Mouse (Mus musculus) heart, postnatal 0 days (tissue): ENCODE results near the gene Pias1. TPM values are rescaled to one million over a fixed set of nuclear protein-coding genes. Genes with fewer than 3 reads are reported as not detected.
A peak's percentile ranks its signal among the peaks of the same experiment; 100 is the strongest.

Experiments used
- ATAC-seq: fragments of 200-750 bp; cut with Nextera tagmentation; 2 replicates; pipeline ENCODE4 v1.8.0; 2017; ENCODE audit warnings: low read depth, moderate number of reproducible peaks, moderate library complexity; ENCODE audit not compliant: insufficient read depth
- DNase-seq: peaks from one replicate; pipeline ENCODE4 v3.0.0-alpha.2; 2016; ENCODE audit warnings: low spot score
- H3K27ac ChIP-seq: fragments of 300-500 bp; sonication (generic); 2 replicates; pipeline ENCODE4 v1.5.1; 2014; ENCODE audit warnings: low read depth, mild to moderate bottlenecking
- H3K27me3 ChIP-seq: fragments of 300-500 bp; sonication (generic); 2 replicates; pipeline ENCODE4 v1.6.1; 2014; ENCODE audit warnings: low read length, mixed read lengths; ENCODE audit not compliant: control insufficient read depth, insufficient read depth
- H3K36me3 ChIP-seq: fragments of 300-500 bp; sonication (generic); replicated peaks from 2 replicates; pipeline ENCODE4 v1.6.1; 2014; ENCODE audit warnings: low read length, mixed read lengths; ENCODE audit not compliant: control insufficient read depth, insufficient read depth
- H3K4me1 ChIP-seq: fragments of 300-500 bp; sonication (generic); 2 replicates; pipeline ENCODE4 v1.6.1; 2014; ENCODE audit warnings: antibody characterized with exemption; ENCODE audit not compliant: control insufficient read depth, insufficient read depth
- H3K4me2 ChIP-seq: fragments of 300-500 bp; sonication (generic); 2 replicates; pipeline ENCODE4 v1.6.1; 2014; ENCODE audit warnings: low read depth, mild to moderate bottlenecking, low read length, moderate library complexity
- H3K4me3 ChIP-seq: fragments of 300-500 bp; sonication (generic); 2 replicates; pipeline ENCODE4 v1.5.1; 2014; ENCODE audit warnings: low read depth, low read length
- H3K9ac ChIP-seq: fragments of 300-500 bp; sonication (generic); replicated peaks from 2 replicates; pipeline ENCODE4 v1.6.1; 2014; ENCODE audit warnings: low read depth, low read length, mixed read lengths
- H3K9me3 ChIP-seq: fragments of 300-500 bp; sonication (generic); replicated peaks from 2 replicates; pipeline ENCODE4 v1.6.1; 2016; ENCODE audit warnings: low read length; ENCODE audit not compliant: control insufficient read depth
- CTCF ChIP-seq: IDR thresholded peaks from 2 replicates; pipeline ENCODE4 v1.5.1; 2016; ENCODE audit warnings: antibody characterized with exemption, control low read depth, low read depth
- EP300 ChIP-seq: IDR thresholded peaks from 2 replicates; pipeline ENCODE4 v1.6.1; 2016; ENCODE audit warnings: antibody characterized with exemption, low read depth
- WGBS: fragments of 180-500 bp; shearing (Covaris S2); extraction: QIAGEN DNeasy Blood & Tissue Kit; methylation state at CpG from one replicate; pipeline ENCODE4 v1.1.7; 2014; 5-methylcytosine and 5-hydroxymethylcytosine counted together
- polyA plus RNA-seq: library from polyadenylated mRNA; unstranded; fragments of >200 nt; fragmentation: Nextera tagmentation; extraction: Ambion mirVana; gene quantifications from 2 replicates; pipeline ENCODE4 v1.2.1, GENCODE M21; 2015
- total RNA-seq: library from RNA; depleted of rRNA; stranded (reverse); fragments of >200 nt; gene quantifications from 2 replicates; pipeline ENCODE4 v1.2.3, GENCODE M21; 2014; ENCODE audit warnings: low replicate concordance

The Pias1 gene
- total and polyA plus RNA-seq, 2 experiments from 2014 or later = 20.5 to 25.1 TPM

- ATAC-seq (peak; percentile 68), DNase-seq (peak; percentile 43)
- WGBS = under 1% methylated on average over 46 of the region's 63 CpGs
- Histone ChIP-seq H3K27ac (peak overlapping the region; percentile 98), H3K36me3 (no peaks in the 10 kb centered on the region), H3K9ac (peak overlapping the region; percentile 97), H3K4me1 (peaks cover 19% of the 10 kb centered on the region), H3K4me2 (peak overlapping the region; percentile 93), H3K27me3 (no peaks in the 10 kb centered on the region), H3K4me3 (peak overlapping the region; percentile 100), H3K9me3 (no peaks in the 10 kb centered on the region)
- TF ChIP-seq EP300 (0 out of 2 replicates have a peak, but pooled peaks have one; percentile 19), CTCF (no peak)
These were observed 7.5 kb downstream of the Pias1 start for GRCm38 (mm10) chr9:62980162-62980776.

GRCm38 (mm10) chr9:62979461-62980161, 8.1 kb downstream of the Pias1 start:
- Histone ChIP-seq H3K4me3 (peak overlapping the region; percentile 100), H3K27me3 (no peaks in the 10 kb centered on the region), H3K27ac (peak overlapping the region; percentile 98), H3K4me2 (peak overlapping the region; percentile 93), H3K36me3 (no peaks in the 10 kb centered on the region), H3K4me1 (peaks cover 19% of the 10 kb centered on the region), H3K9me3 (no peaks in the 10 kb centered on the region), H3K9ac (peak overlapping the region; percentile 97)
- DNase-seq (no peak), ATAC-seq (no peak)
- 2% methylated on average over 17 of the region's 17 CpGs for WGBS
- TF ChIP-seq EP300 = no peak
- no peak for TF ChIP-seq CTCF

GRCm38 (mm10) chr9:62977152-62977551, 10.6 kb downstream of the Pias1 start:
- no peaks in the 10 kb centered on the region for H3K9me3 ChIP-seq
- no peak overlapping the region for H3K27ac ChIP-seq
- DNase-seq = no peak
- TF ChIP-seq EP300 (no peak), CTCF (no peak)
- no peak overlapping the region for H3K9ac ChIP-seq
- no peaks in the 10 kb centered on the region for H3K27me3 ChIP-seq
- 76% methylated on average over 4 of the region's 4 CpGs for WGBS
- no peak overlapping the region for H3K4me3 ChIP-seq
- H3K4me2 ChIP-seq = no peak overlapping the region
- no peak for ATAC-seq
- no peaks in the 10 kb centered on the region for H3K36me3 ChIP-seq
- peaks cover 24% of the 10 kb centered on the region for H3K4me1 ChIP-seq

GRCm38 (mm10) chr9:62975830-62976229, 11.9 kb downstream of the Pias1 start:
- no peak overlapping the region for H3K9ac ChIP-seq
- no peak for TF ChIP-seq EP300
- TF ChIP-seq CTCF = no peak
- no peak for DNase-seq
- no peak overlapping the region for H3K4me2 ChIP-seq
- ATAC-seq = no peak
- no peaks in the 10 kb centered on the region for H3K9me3 ChIP-seq
- H3K4me1 ChIP-seq = peaks cover 20% of the 10 kb centered on the region; the same call in 1 of the 2 replicates
- H3K27ac ChIP-seq = no peak overlapping the region
- no peak overlapping the region for H3K4me3 ChIP-seq
- WGBS = 49% methylated on average over 2 of the region's 2 CpGs
- no peaks in the 10 kb centered on the region for H3K27me3 ChIP-seq
- H3K36me3 ChIP-seq = no peaks in the 10 kb centered on the region

GRCm38 (mm10) chr9:62974439-62974838, 13.3 kb downstream of the Pias1 start:
- H3K4me1 ChIP-seq = peaks cover 22% of the 10 kb centered on the region
- WGBS = 95% methylated on average over 2 of the region's 2 CpGs
- no peak for DNase-seq
- H3K4me2 ChIP-seq = no peak overlapping the region
- H3K4me3 ChIP-seq = no peak overlapping the region
- H3K27me3 ChIP-seq = no peaks in the 10 kb centered on the region
- ATAC-seq = no peak
- no peak overlapping the region for H3K27ac ChIP-seq
- H3K9ac ChIP-seq = no peak overlapping the region
- no peaks in the 10 kb centered on the region for H3K9me3 ChIP-seq
- H3K36me3 ChIP-seq = no peaks in the 10 kb centered on the region
- TF ChIP-seq EP300 = no peak
- TF ChIP-seq CTCF = peak; percentile 36
